Mouse (Mus musculus): ENCODE measurements around the gene Ncoa4. TPM values are rescaled to one million over a fixed set of nuclear protein-coding genes. Genes with fewer than 3 reads are reported as not detected.
"Not testable (repeated sequence)": the region's sequence is repeated elsewhere in the genome, so short reads cannot be mapped to it uniquely, and the experiment has no call there.

Ncoa4 gene
- polyA plus RNA-seq, 1 experiment from 2014 or later = 92.7 TPM

DNA sequence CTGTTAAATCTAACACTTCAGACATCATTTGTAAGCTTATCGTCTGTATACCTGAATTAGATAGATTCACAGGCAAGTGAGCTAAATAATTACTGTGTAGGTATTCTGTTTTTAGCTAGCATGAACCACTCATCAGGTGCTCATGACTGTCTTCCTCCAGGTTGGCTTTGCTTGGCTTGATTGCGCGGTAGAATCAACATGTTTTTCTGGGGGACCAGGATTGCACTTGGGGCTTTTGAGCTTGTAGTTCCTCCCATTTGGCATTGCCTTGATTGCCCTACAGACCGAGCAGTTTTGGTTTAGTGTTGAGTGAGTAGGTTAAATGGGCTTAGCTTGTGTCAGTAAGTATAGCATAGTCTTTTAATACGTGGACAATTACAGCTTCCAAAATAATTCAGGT lies 2.6 kb downstream of the Ncoa4 start:
- peaks cover 30% of the 10 kb centered on the region for H3K4me1 ChIP-seq
- no peak for ATAC-seq (ENCODE audit: low FRiP score, low read depth)
- no peak overlapping the region for H3K27ac ChIP-seq (replicated peaks)
- H3K9me3 ChIP-seq = no peaks in the 10 kb centered on the region
- H3K27me3 ChIP-seq = no peaks in the 10 kb centered on the region; the same call in 1 of the 2 replicates
- 95% methylated on average over 5 of the region's 5 CpGs for WGBS
- no peak overlapping the region for H3K4me3 ChIP-seq
- no peaks in the 10 kb centered on the region for H3K36me3 ChIP-seq
- no peak overlapping the region for H3K4me2 ChIP-seq (replicated peaks)
- no peak overlapping the region for H3K9ac ChIP-seq (replicated peaks)

DNA sequence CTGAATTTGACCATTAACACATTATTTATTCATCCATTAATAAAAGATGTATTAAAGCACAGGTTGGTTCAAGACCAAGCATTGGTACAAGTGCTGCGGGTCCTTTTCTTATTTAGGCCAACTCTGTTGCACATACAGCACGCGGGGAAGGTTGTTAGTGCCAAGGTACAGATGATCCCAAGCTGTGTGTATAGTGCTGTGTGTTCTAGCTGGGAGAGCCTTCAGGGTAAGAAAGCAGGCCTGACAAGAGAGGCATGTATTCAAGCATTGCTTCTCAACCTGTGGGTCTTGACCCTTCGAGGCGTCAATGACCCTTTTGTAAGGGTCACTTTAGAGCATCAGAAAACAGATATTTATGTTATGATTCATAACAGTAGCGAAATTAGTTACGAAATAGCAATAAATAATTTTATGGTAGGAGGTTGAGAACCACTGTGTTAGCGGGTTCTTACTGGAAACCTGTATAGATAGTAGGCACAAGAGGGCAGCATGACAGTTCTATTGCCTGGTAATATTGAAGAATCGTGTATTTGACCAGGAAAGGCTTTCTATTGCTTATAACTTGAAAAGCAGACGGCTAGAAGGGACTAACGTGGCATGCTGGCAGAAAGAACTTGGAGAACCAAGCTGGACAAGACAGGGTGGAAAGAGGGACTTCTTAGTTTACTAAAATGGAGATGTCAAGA lies 3.7 kb downstream of the Ncoa4 start:
- Histone ChIP-seq H3K9me3 (no peaks in the 10 kb centered on the region), H3K27me3 (no peaks in the 10 kb centered on the region; the same call in 1 of the 2 replicates), H3K9ac (replicated peaks) (no peak overlapping the region), H3K4me2 (replicated peaks) (no peak overlapping the region), H3K4me3 (no peak overlapping the region), H3K4me1 (peaks cover 30% of the 10 kb centered on the region), H3K36me3 (no peaks in the 10 kb centered on the region), H3K27ac (replicated peaks) (no peak overlapping the region)
- ATAC-seq (ENCODE audit: low FRiP score, low read depth) = no peak
- WGBS = 94% methylated on average over 11 of the region's 11 CpGs

DNA sequence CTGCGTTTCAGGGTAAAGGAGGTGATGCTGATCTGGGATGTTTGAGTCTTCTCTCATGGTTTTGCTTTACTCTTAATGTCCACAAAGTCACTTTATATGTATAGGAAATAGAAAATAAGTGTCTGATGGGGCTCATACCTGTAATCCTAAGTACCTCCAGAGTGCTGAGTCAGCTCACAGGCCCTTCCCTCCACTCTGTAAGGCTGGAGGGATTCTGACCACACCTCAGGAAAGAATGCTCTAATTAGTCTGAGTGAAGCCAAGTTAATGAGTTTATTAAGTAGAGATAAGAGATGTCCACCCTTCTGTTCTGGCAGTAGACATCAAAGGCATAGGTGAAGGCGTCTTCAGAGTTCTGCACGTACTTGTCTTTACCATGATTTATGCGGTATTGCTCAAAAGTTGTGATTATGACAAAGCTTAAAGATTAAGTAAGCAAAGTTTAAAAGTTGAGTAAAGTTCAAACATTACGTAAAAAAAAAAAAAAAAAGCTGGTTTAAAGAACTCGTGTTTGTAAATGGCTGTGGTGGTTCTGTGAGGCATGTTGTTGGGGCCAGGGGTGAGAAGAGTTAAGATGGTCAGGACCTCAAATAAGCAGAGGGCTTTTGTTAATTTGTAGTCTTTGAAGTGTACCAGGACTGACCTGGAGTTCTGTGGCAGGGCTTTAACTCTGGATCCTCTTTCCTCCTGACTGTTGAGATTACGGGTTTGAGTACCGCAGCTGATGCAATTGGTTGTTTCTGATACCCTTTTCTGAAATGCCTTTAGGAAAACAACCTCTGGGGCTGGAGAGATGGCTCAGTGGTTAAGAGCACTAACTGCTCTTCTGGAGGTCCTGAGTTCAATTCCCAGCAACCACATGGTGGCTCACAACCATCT lies 4.7 kb downstream of the Ncoa4 start:
- Histone ChIP-seq H3K27me3 (no peaks in the 10 kb centered on the region; the same call in 1 of the 2 replicates), H3K9me3 (no peaks in the 10 kb centered on the region), H3K9ac (replicated peaks) (no peak overlapping the region), H3K36me3 (no peaks in the 10 kb centered on the region), H3K27ac (replicated peaks) (no peak overlapping the region), H3K4me1 (peaks cover 25% of the 10 kb centered on the region), H3K4me3 (no peak overlapping the region), H3K4me2 (replicated peaks) (no peak overlapping the region)
- ATAC-seq (ENCODE audit: low FRiP score, low read depth) = no peak
- WGBS = 86% methylated on average over 8 of the region's 8 CpGs

DNA sequence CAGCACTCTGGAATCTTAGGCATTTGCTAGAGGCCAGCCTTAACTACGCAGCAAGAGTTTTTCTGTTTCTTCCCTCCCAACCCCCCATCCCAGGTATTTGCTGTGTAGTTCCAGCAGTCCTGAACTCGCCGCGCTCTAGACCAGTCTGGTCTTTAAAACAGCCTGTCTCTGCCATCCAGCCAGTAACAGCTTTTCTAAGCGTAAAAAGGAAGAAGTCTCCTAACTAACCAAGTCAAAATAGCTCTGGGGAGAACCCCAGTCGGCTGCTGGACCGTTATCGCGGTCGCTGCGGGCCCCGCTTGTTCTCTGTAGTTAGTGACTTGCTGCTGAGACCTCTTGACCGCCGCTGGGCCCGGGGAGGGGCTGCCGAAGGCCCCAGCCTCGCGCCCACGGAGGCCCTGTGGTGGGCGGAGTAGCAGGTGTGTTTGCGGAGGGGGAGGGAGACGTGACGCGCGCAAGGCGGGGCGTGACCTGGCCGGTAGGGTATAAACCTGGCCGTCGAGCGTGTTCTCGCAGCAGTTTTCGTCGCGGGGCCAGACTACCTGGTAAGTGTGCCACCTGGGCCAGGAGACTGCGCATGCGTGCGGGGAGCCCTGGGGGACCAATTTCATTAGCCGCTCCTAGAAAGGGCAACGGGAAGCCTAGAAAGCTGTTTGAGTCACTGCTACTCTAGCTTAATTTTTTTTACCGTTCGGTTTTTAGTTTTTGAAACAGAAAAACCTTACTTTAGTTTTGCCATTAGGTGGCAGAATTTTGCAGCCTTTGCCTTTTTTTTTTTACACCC lies 5.8 kb downstream of the Ncoa4 start:
- WGBS = 1% methylated on average over 42 of the region's 42 CpGs
- peak overlapping the region; percentile 69 for H3K9ac ChIP-seq (replicated peaks)
- no peaks in the 10 kb centered on the region for H3K36me3 ChIP-seq
- peak overlapping the region; percentile 53 for H3K4me3 ChIP-seq
- H3K9me3 ChIP-seq = no peaks in the 10 kb centered on the region
- peak overlapping the region; percentile 97 for H3K4me2 ChIP-seq (replicated peaks)
- H3K27me3 ChIP-seq = no peaks in the 10 kb centered on the region; the same call in 1 of the 2 replicates
- ATAC-seq (ENCODE audit: low FRiP score, low read depth) = 0 out of 2 replicates have a peak, but pooled peaks have one; percentile 12
- peaks cover 22% of the 10 kb centered on the region for H3K4me1 ChIP-seq
- H3K27ac ChIP-seq (replicated peaks) = 0 out of 2 replicates have a peak overlapping the region, but pooled peaks have one; percentile 30

GRCm38 (mm10) chr14:32166062-32166441 lies 6.4 kb downstream of the Ncoa4 start:
- ATAC-seq (ENCODE audit: low FRiP score, low read depth) = no peak
- H3K27me3 ChIP-seq = no peaks in the 10 kb centered on the region; the same call in 1 of the 2 replicates
- WGBS = 72% methylated on average over 2 of the region's 2 CpGs
- no peaks in the 10 kb centered on the region for H3K9me3 ChIP-seq
- peaks cover 16% of the 10 kb centered on the region for H3K4me1 ChIP-seq
- H3K4me2 ChIP-seq (replicated peaks) = peak overlapping the region; percentile 97
- H3K4me3 ChIP-seq = no peak overlapping the region
- H3K36me3 ChIP-seq = no peaks in the 10 kb centered on the region
- no peak overlapping the region for H3K9ac ChIP-seq (replicated peaks)
- H3K27ac ChIP-seq (replicated peaks) = no peak overlapping the region

GRCm38 (mm10) chr14:32166840-32167239 lies 7.2 kb downstream of the Ncoa4 start:
- H3K27ac ChIP-seq (replicated peaks) = no peak overlapping the region
- no peak overlapping the region for H3K9ac ChIP-seq (replicated peaks)
- H3K4me3 ChIP-seq = no peak overlapping the region
- H3K36me3 ChIP-seq = no peaks in the 10 kb centered on the region
- H3K4me2 ChIP-seq (replicated peaks) = no peak overlapping the region
- 90% methylated on average over 1 of the region's 1 CpGs for WGBS
- H3K27me3 ChIP-seq = no peaks in the 10 kb centered on the region; the same call in 1 of the 2 replicates
- ATAC-seq (ENCODE audit: low FRiP score, low read depth) = no peak
- H3K9me3 ChIP-seq = no peaks in the 10 kb centered on the region
- peaks cover 10% of the 10 kb centered on the region for H3K4me1 ChIP-seq

- H3K4me3 ChIP-seq = no peak overlapping the region
- H3K9me3 ChIP-seq = no peaks in the 10 kb centered on the region
- peaks cover 8% of the 10 kb centered on the region for H3K4me1 ChIP-seq
- no peak overlapping the region for H3K27ac ChIP-seq (replicated peaks)
- WGBS = 87% methylated on average over 5 of the region's 5 CpGs
- ATAC-seq (ENCODE audit: low FRiP score, low read depth) = no peak
- no peak overlapping the region for H3K4me2 ChIP-seq (replicated peaks)
- no peaks in the 10 kb centered on the region; the same call in 1 of the 2 replicates for H3K27me3 ChIP-seq
- no peaks in the 10 kb centered on the region for H3K36me3 ChIP-seq
- no peak overlapping the region for H3K9ac ChIP-seq (replicated peaks)
Observed at GRCm38 (mm10) chr14:32167326-32167725, 7.7 kb downstream of the Ncoa4 start.

- Histone ChIP-seq H3K9ac (replicated peaks) (no peak overlapping the region; the same call in 1 of the 2 replicates), H3K4me2 (replicated peaks) (no peak overlapping the region), H3K27me3 (no peaks in the 10 kb centered on the region; the same call in 1 of the 2 replicates), H3K4me1 (peaks cover 8% of the 10 kb centered on the region), H3K27ac (replicated peaks) (no peak overlapping the region), H3K36me3 (peaks cover 9% of the 10 kb centered on the region), H3K4me3 (no peak overlapping the region), H3K9me3 (no peaks in the 10 kb centered on the region)
- 78% methylated on average over 3 of the region's 3 CpGs for WGBS
- ATAC-seq (ENCODE audit: low FRiP score, low read depth) = no peak
Observed at GRCm38 (mm10) chr14:32168653-32169231, 9.1 kb downstream of the Ncoa4 start.

DNA sequence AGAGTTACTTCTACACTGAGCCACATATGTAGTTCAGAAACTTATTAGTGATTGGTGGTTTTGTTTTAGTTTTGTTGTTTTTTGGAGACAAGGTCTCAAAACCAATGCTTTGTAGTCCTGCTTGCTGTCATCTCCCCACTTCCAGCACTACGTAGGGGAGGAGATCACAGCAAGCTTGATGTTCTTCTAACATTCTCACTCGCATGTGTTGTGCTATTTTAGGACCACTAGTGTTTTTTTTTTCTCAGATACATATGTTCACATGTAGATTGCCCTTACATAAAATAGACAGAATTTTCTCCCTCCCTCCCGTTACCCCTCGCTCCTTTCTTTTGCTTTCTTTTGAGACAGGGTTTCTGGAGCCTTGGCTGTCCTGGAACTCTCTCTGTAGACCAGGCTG lies 10.5 kb downstream of the Ncoa4 start:
- Histone ChIP-seq H3K4me2 (replicated peaks) (no peak overlapping the region), H3K27me3 (no peaks in the 10 kb centered on the region; the same call in 1 of the 2 replicates), H3K9me3 (no peaks in the 10 kb centered on the region), H3K27ac (replicated peaks) (no peak overlapping the region), H3K4me3 (no peak overlapping the region), H3K4me1 (peaks cover 6% of the 10 kb centered on the region), H3K9ac (replicated peaks) (no peak overlapping the region), H3K36me3 (peaks cover 19% of the 10 kb centered on the region)
- WGBS = 86% methylated on average over 4 of the region's 4 CpGs
- no peak for ATAC-seq (ENCODE audit: low FRiP score, low read depth)

- no peak overlapping the region for H3K9ac ChIP-seq (replicated peaks)
- no peak overlapping the region for H3K27ac ChIP-seq (replicated peaks)
- WGBS = 95% methylated on average over 2 of the region's 2 CpGs
- peaks cover 37% of the 10 kb centered on the region for H3K36me3 ChIP-seq
- ATAC-seq (ENCODE audit: low FRiP score, low read depth) = no peak
- no peaks in the 10 kb centered on the region for H3K27me3 ChIP-seq
- no peak overlapping the region for H3K4me2 ChIP-seq (replicated peaks)
- H3K4me3 ChIP-seq = no peak overlapping the region
- no peaks in the 10 kb centered on the region for H3K4me1 ChIP-seq
- no peaks in the 10 kb centered on the region for H3K9me3 ChIP-seq
Observed at GRCm38 (mm10) chr14:32175310-32175709, 15.6 kb downstream of the Ncoa4 start.

DNA sequence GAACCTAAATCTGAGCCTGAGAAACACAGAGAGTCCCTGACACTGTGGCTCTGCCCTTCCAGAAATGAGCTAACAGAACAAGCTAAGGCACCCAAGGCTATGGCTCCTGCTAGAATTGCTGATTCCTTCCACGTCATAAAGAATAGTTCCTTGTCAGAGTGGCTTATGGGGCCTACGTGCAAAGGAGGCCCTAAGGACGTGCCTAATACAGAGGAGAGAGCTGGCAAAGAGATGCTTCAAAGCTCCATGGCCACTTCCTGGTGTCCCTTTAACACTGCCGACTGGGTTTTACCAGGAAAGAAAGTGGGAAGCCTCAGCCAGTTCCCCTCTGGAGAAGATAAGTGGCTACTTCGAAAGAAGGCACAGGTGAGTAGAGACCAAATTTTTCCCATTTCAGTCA lies 16.9 kb downstream of the Ncoa4 start:
- not testable (repeated sequence) for H3K4me1 ChIP-seq; H3K4me3 ChIP-seq; H3K9me3 ChIP-seq; H3K27ac ChIP-seq (replicated peaks); H3K4me2 ChIP-seq (replicated peaks); H3K9ac ChIP-seq (replicated peaks); ATAC-seq (ENCODE audit: low FRiP score, low read depth); H3K27me3 ChIP-seq
- 79% methylated on average over 5 of the region's 5 CpGs for WGBS
- peaks cover 47% of the 10 kb centered on the region for H3K36me3 ChIP-seq

Data from midbrain, embryonic 12.5 days (tissue).